Mouse (Mus musculus) liver, adult 2 months (tissue): ENCODE data around the gene Hist1h3b. TPM values are rescaled to one million over a fixed set of nuclear protein-coding genes. Genes with fewer than 3 reads are reported as not detected.
"Not testable (repeated sequence)": the region's sequence is repeated elsewhere in the genome, so short reads cannot be mapped to it uniquely, and the experiment has no call there.

Experiments used
- DNase-seq: peaks from one replicate; pipeline ENCODE4 v3.0.0-alpha.2; 2011; ENCODE audit warnings: low read depth, low spot score; ENCODE audit errors: extremely low read depth
- H3K27ac ChIP-seq: fragments of 200-500 bp; replicated peaks from 2 replicates; pipeline ENCODE4 v1.5.1; 2012; ENCODE audit warnings: low read depth, mild to moderate bottlenecking, control low read depth, inconsistent platforms, low read length; ENCODE audit not compliant: insufficient read depth
- H3K27me3 ChIP-seq: fragments of 200-500 bp; 2 replicates; pipeline ENCODE4 v1.6.1; 2012; ENCODE audit warnings: mild to moderate bottlenecking, moderate library complexity, low read length, inconsistent platforms; ENCODE audit not compliant: control insufficient read depth, insufficient read depth
- H3K36me3 ChIP-seq: fragments of 200-500 bp; 2 replicates; pipeline ENCODE4 v1.6.1; 2012; ENCODE audit warnings: low read length, inconsistent platforms; ENCODE audit not compliant: control insufficient read depth, insufficient read depth
- H3K4me1 ChIP-seq: fragments of 200-500 bp; 2 replicates; pipeline ENCODE4 v1.6.1; 2011; ENCODE audit warnings: low read length; ENCODE audit not compliant: control insufficient read depth, insufficient read depth
- H3K4me3 ChIP-seq: fragments of 200-500 bp; 2 replicates; pipeline ENCODE4 v1.5.1; 2011; ENCODE audit warnings: low read depth, mild to moderate bottlenecking, control low read depth, low read length, moderate library complexity; ENCODE audit not compliant: insufficient read depth
- H3K79me2 ChIP-seq: fragments of 200-500 bp; 2 replicates; pipeline ENCODE4 v1.6.1; 2012; ENCODE audit warnings: inconsistent platforms, mild to moderate bottlenecking, low read length, moderate library complexity; ENCODE audit not compliant: control insufficient read depth, insufficient read depth
- H3K9ac ChIP-seq: fragments of 200-500 bp; 2 replicates; pipeline ENCODE4 v1.6.1; 2012; ENCODE audit warnings: low read depth, mild to moderate bottlenecking, control low read depth, inconsistent platforms, low read length
- CTCF ChIP-seq: fragments of 200-500 bp; IDR thresholded peaks from 2 replicates; pipeline ENCODE4 v1.5.1; 2011; ENCODE audit warnings: low read depth, low read length, control low read depth
- POLR2A ChIP-seq: fragments of 200-500 bp; IDR thresholded peaks from 2 replicates; pipeline ENCODE4 v1.6.1; 2011; ENCODE audit warnings: low read length, control low read depth; ENCODE audit not compliant: insufficient read depth; ENCODE audit errors: extremely low read depth
- WGBS: fragments of 180-500 bp; shearing (Covaris S2); methylation state at CpG from one replicate; pipeline ENCODE4 v1.1.7; 2018; 5-methylcytosine and 5-hydroxymethylcytosine counted together
- polyA plus RNA-seq: library from polyadenylated mRNA; depleted of rRNA; stranded (reverse); fragments of >200 nt; gene quantifications from 2 replicates; pipeline ENCODE4 v1.2.3, GENCODE M21; 2012
- total RNA-seq: library from RNA; depleted of rRNA; stranded (reverse); fragments of >200 nt; gene quantifications from 2 replicates; pipeline ENCODE4 v1.2.3, GENCODE M21; 2014

Gene Hist1h3b
- total and polyA plus RNA-seq, 2 experiments = 0.23 to 15.2 TPM

DNA sequence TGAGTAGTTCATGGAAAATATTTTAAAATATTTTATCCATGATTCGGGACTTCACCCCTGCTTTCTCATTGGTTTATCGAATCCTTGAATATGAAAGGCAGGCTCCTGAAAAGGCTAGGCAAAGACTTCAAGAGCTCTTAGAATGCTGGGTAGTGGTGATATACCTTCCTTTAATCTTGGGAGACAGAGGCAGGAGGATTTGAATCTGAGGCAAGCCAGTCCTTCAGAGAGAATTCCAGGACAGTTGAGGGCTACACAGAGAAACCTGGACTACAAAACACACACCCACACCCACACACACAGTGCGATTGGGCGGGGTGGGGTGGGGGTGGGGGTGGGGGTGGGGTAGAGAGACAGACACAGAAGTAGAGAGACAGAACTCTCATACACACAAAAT is 4.2 kb upstream of the Hist1h3b start:
- Histone ChIP-seq H3K79me2 (no peaks in the 10 kb centered on the region), H3K4me1 (peaks cover 12% of the 10 kb centered on the region), H3K4me3 (no peak overlapping the region), H3K27me3 (no peaks in the 10 kb centered on the region), H3K27ac (no peak overlapping the region), H3K9ac (no peak overlapping the region), H3K36me3 (no peaks in the 10 kb centered on the region)
- 16% methylated on average over 4 of the region's 4 CpGs for WGBS
- no peak for DNase-seq
- TF ChIP-seq POLR2A = no peak
- no peak for TF ChIP-seq CTCF

DNA sequence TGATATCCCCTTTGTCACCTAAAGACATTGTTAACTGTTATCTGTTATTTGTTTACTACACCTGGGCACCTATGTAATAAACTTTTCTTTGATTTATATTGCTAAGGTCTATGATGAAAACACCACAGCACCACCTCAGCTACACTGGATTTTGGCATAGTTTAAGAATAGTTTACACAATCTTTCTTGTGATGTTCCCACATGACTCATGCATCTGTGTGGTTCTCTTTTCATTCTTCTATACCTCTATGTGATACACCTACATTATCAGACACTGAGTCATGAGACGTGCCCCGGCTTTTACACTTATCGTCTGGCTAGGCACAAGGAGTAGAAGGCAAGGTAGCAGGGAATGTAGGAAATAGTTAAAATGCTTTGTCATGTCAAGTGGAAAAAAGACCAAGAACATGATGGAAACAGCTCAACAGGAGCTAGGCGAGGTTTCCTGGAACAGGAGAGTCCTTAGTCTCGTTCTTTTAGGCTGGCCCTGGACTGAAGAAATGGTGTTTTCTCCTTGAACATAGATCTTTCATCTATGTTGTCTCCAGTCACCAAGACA is 2.4 kb upstream of the Hist1h3b start:
- Histone ChIP-seq H3K4me1 (peaks cover 11% of the 10 kb centered on the region), H3K79me2 (no peaks in the 10 kb centered on the region), H3K27me3 (no peaks in the 10 kb centered on the region), H3K4me3 (no peak overlapping the region), H3K27ac (no peak overlapping the region), H3K36me3 (no peaks in the 10 kb centered on the region), H3K9ac (no peak overlapping the region)
- no peak for DNase-seq
- TF ChIP-seq POLR2A = no peak
- TF ChIP-seq CTCF = no peak
- WGBS = 98% methylated on average over 5 of the region's 5 CpGs

DNA sequence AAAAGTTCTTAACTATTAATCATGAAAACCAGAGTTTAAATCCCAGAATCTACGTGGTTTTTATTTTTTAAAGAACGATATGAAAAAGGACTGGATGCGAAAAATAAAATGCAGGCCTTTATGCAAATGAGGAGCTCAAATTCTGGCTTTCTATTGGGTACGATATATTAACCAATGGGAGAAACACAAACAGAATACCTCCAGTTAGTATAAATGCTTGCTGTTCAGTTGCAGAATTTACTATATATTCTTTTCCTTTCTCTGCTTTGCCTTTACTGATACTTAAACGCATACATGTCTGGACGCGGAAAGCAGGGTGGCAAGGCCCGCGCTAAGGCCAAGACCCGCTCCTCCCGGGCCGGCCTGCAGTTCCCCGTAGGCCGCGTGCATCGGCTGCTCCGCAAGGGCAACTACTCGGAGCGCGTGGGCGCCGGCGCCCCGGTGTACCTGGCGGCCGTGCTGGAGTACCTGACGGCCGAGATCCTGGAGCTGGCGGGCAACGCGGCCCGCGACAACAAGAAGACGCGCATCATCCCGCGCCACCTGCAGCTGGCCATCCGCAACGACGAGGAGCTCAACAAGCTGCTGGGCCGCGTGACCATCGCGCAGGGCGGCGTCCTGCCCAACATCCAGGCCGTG is 1.1 kb upstream of the Hist1h3b start, which contains the start of gene Hist1h2ab:
Gene Hist1h2ab, plus strand, starts transcription at position 288 of the 639 bp plus-strand sequence.
- peak within 1 kb of the TSS; percentile 67 for H3K4me3 ChIP-seq
- WGBS = under 1% methylated on average over 34 of the region's 47 CpGs
- peak within 1 kb of the TSS; percentile 77 for H3K9ac ChIP-seq
- not testable (repeated sequence) for H3K36me3 ChIP-seq, H3K27me3 ChIP-seq, H3K4me1 ChIP-seq, H3K79me2 ChIP-seq
- DNase-seq = peak; percentile 88
- peak within 1 kb of the TSS; percentile 96 for H3K27ac ChIP-seq

DNA sequence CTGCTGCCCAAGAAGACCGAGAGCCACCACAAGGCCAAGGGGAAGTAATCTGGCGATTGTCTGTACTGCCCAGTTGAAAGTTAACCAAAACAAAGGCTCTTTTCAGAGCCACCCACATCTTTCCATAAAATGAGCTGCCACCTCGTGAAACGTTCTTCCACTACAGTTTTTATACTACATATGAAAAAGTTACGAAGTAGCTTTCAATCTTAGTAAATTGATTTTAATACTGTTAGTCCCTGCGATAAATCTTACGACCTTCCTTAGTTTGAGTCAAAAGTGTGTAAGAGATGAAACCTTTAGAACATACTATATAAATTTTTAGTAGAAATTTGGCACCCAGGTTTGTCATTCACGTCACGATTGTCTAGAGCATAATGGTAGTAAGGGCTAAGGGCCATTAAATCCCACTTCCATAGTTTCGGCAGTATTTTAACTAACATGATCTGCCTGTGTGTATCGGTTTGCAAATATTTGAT is 550 bp upstream of the Hist1h3b start:
- WGBS = 4% methylated on average over 11 of the region's 11 CpGs
- TF ChIP-seq POLR2A (no peak), CTCF (no peak)

DNA sequence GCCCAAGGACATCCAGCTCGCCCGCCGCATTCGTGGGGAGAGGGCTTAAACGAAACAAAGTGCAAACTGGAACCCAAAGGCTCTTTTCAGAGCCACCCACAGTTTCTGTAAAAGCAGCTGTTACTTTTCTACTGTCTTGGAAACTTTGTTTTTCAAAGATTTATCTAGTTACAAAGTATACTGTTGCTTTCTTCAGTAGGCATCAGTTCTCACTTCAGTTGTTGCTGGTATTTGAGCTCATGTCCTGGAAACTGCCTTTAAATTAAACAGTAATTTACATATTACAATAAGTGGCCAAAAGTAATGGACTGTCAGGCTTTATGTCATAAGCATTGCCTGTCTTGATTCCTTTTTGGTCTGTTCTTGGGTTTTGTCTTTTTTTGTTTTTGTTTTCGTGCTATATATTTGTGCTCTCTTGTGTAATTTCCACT is 690 bp downstream of the Hist1h3b start:
- Histone ChIP-seq H3K79me2 (no peaks in the 10 kb centered on the region), H3K4me1 (peaks cover 4% of the 10 kb centered on the region), H3K4me3 (no peak overlapping the region), H3K9ac (no peak overlapping the region), H3K36me3 (no peaks in the 10 kb centered on the region), H3K27me3 (no peaks in the 10 kb centered on the region), H3K27ac (no peak overlapping the region)
- no peak for TF ChIP-seq POLR2A
- no peak for TF ChIP-seq CTCF
- WGBS = 15% methylated on average over 6 of the region's 6 CpGs
- DNase-seq = no peak

More for the DNA sequence above, 550 bp upstream of the Hist1h3b start:
- peak overlapping the region; percentile 67; the same call in 1 of the 2 replicates for H3K27ac ChIP-seq
- no peak for DNase-seq
- H3K36me3 ChIP-seq = no peaks in the 10 kb centered on the region
- H3K9ac ChIP-seq = 0 out of 2 replicates have a peak overlapping the region, but pooled peaks have one; percentile 41
- no peaks in the 10 kb centered on the region for H3K79me2 ChIP-seq
- H3K4me3 ChIP-seq = peak overlapping the region; percentile 34; the same call in 1 of the 2 replicates
- H3K27me3 ChIP-seq = no peaks in the 10 kb centered on the region
- H3K4me1 ChIP-seq = peaks cover 4% of the 10 kb centered on the region
